ENCODE assay signal across 8 mouse cellular contexts in the genomic region with DNA sequence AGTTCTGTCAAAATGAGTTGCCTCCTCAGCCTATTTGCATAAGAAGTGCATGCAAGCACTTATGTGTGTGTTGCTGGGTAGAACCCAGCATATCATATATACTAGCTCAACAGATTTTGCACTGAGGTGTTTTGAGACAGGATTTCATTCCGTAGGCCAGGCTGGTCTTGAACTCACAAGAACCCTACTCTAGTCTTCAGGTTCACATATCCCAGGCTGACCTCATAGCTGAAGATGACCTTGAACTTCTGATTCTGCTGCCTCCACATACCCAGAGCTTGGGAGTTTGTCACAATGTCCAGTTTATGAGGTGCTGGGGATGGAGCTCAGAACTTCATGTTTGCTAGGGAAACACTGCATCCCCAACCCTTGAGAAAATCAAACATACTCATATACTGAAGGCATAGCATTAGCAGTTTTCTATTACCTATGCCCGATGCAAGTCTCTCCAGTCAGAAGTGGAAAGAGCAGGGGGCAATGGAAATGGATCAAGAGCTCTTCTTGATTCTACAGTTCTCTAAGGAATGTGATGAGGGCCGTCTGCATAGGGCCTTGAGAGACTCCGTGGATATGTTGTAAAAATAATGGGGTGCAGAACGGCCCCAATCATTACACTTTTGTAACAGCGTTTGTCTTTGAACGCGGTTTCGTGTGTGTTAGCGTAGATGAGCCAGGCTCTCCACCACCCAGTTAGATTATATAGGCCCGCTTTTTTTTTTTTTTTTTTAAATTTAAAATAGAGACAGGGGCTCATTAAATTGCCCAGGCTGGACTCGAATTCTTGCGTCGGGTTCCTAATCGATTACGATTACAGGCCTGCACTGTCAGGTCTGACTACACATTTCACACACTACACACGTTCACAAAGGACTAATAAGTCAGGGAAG. TPM values are rescaled to one million over a fixed set of nuclear protein-coding genes. Genes with fewer than 3 reads are reported as not detected.
DNase-seq lines count a peak whose midpoint lies in the region; ATAC-seq lines count a peak whose summit lies in the region.

No protein-coding gene starts in this region.

- no peak for DNase-seq in neural tube, embryonic 11.5 days (ENCODE audit: low spot score)
- no peak for DNase-seq in neural tube, embryonic 10.5 days (ENCODE audit: extremely low spot score, low spot score)
- peak; percentile 52 for DNase-seq in limb, embryonic 10.5 days (ENCODE audit: low spot score)
- no peak for DNase-seq in left cerebral cortex, adult 9 months (ENCODE audit: low spot score in 2 of 2)
- DNase-seq in gastrocnemius, adult 8-10 months (ENCODE audit: low spot score in 2 of 2): no peak

- H3K27me3 ChIP-seq in neural tube, embryonic 11.5 days (ENCODE audit: control insufficient read depth, insufficient read depth, low read length): no peaks in the 10 kb centered on the region
- H3K27me3 ChIP-seq in embryonic facial prominence, embryonic 13.5 days: no peaks in the 10 kb centered on the region
- H3K27me3 ChIP-seq in limb, embryonic 10.5 days (ENCODE audit: low read depth, poor library complexity, severe bottlenecking): no peaks in the 10 kb centered on the region
- H3K27me3 ChIP-seq in stomach, embryonic 15.5 days (replicated peaks): no peaks in the 10 kb centered on the region

- H3K4me3 ChIP-seq in neural tube, embryonic 11.5 days (ENCODE audit: low read depth, low read length): peak overlapping the region; percentile 84
- peak overlapping the region; percentile 83 for H3K4me3 ChIP-seq in embryonic facial prominence, embryonic 13.5 days
- H3K4me3 ChIP-seq in limb, embryonic 10.5 days: peak overlapping the region; percentile 79
- H3K4me3 ChIP-seq in stomach, embryonic 15.5 days (replicated peaks): peak overlapping the region; percentile 83

- 11% methylated on average over 17 of the region's 17 CpGs for WGBS in neural tube, embryonic 11.5 days
- 11% methylated on average over 17 of the region's 17 CpGs for WGBS in embryonic facial prominence, embryonic 13.5 days
- WGBS in limb, embryonic 10.5 days: 13% methylated on average over 17 of the region's 17 CpGs
- 11% methylated on average over 17 of the region's 17 CpGs for whole genome bisulfite sequencing in stomach, embryonic 15.5 days

- H3K9ac ChIP-seq in neural tube, embryonic 11.5 days (ENCODE audit: low read length): peak overlapping the region; percentile 96
- peak overlapping the region; percentile 98 for H3K9ac ChIP-seq in embryonic facial prominence, embryonic 13.5 days
- peak overlapping the region; percentile 35; the same call in 1 of the 2 replicates for H3K9ac ChIP-seq in stomach, embryonic 15.5 days

- H3K4me2 ChIP-seq in neural tube, embryonic 11.5 days (ENCODE audit: low read depth): peak overlapping the region; percentile 38
- H3K4me2 ChIP-seq in embryonic facial prominence, embryonic 13.5 days: peak overlapping the region; percentile 67
- H3K4me2 ChIP-seq in stomach, embryonic 15.5 days: peak overlapping the region; percentile 49

- H3K4me1 ChIP-seq in neural tube, embryonic 11.5 days (ENCODE audit: control insufficient read depth, insufficient read depth, low read length): peaks cover 22% of the 10 kb centered on the region
- peaks cover 32% of the 10 kb centered on the region for H3K4me1 ChIP-seq in embryonic facial prominence, embryonic 13.5 days
- H3K4me1 ChIP-seq in limb, embryonic 10.5 days: peaks cover 38% of the 10 kb centered on the region
- peaks cover 14% of the 10 kb centered on the region; the same call in 1 of the 2 replicates for H3K4me1 ChIP-seq in stomach, embryonic 15.5 days

- H3K36me3 ChIP-seq in neural tube, embryonic 11.5 days (ENCODE audit: control insufficient read depth, insufficient read depth, low read length): peaks cover 11% of the 10 kb centered on the region
- peaks cover 34% of the 10 kb centered on the region for H3K36me3 ChIP-seq in embryonic facial prominence, embryonic 13.5 days
- peaks cover 39% of the 10 kb centered on the region for H3K36me3 ChIP-seq in limb, embryonic 10.5 days
- H3K36me3 ChIP-seq in stomach, embryonic 15.5 days: peaks cover 21% of the 10 kb centered on the region

- peak overlapping the region; percentile 81 for H3K27ac ChIP-seq in neural tube, embryonic 11.5 days (ENCODE audit: low read depth, low read length)
- peak overlapping the region; percentile 96 for H3K27ac ChIP-seq in embryonic facial prominence, embryonic 13.5 days
- H3K27ac ChIP-seq in limb, embryonic 10.5 days: peak overlapping the region; percentile 97
- H3K27ac ChIP-seq in stomach, embryonic 15.5 days: peak overlapping the region; percentile 84

- H3K9me3 ChIP-seq in neural tube, embryonic 11.5 days (ENCODE audit: control insufficient read depth, low read length): no peaks in the 10 kb centered on the region
- H3K9me3 ChIP-seq in embryonic facial prominence, embryonic 13.5 days: no peaks in the 10 kb centered on the region
- no peaks in the 10 kb centered on the region for H3K9me3 ChIP-seq in limb, embryonic 10.5 days (replicated peaks)
- H3K9me3 ChIP-seq in stomach, embryonic 15.5 days: no peaks in the 10 kb centered on the region

- ATAC-seq in neural tube, embryonic 11.5 days (ENCODE audit: insufficient read depth, low FRiP score, low TSS enrichment): no peak; the same call in none of the 2 replicates
- ATAC-seq in embryonic facial prominence, embryonic 13.5 days (ENCODE audit: insufficient number of reproducible peaks, insufficient read depth, low FRiP score, low TSS enrichment, low read depth): no peak
- no peak for ATAC-seq in stomach, embryonic 15.5 days (ENCODE audit: insufficient read depth, low FRiP score, low read depth)
- ATAC-seq in monocyte, adult 5-6 weeks (replicated peaks; ENCODE audit: insufficient number of reproducible peaks, low FRiP score, low TSS enrichment, poor library complexity, severe bottlenecking): no peak

RNA-seq across cellular contexts. Expression of a gene that starts 27.7 kb away (rescaled TPM):
- 10.0 and 11.7 TPM in 2 replicates for polyA plus RNA-seq in neural tube, embryonic 11.5 days (2014; fragmentation: Nextera tagmentation; extraction: Ambion mirVana)
- polyA plus RNA-seq in embryonic facial prominence, embryonic 13.5 days (2015; fragmentation: Nextera tagmentation; extraction: Ambion mirVana): 3.0 and 3.5 TPM in 2 replicates
- 0.55 and 0.87 TPM in 2 replicates for polyA plus RNA-seq in limb, embryonic 10.5 days (2016; fragmentation: Nextera tagmentation; extraction: Ambion mirVana)
- 13.4 and 14.6 TPM in 2 replicates for polyA plus RNA-seq in stomach, embryonic 15.5 days (2015; fragmentation: Nextera tagmentation; extraction: Ambion mirVana)
- 1 to 10 TPM in 2 of 4 experiments, under 1 TPM in 2; 0.46 to 1.3 (median 0.95) TPM for total RNA-seq in gastrocnemius, adult 8-10 months (2022)
- 33.3 to 61.4 TPM (median 38.2 TPM) in 3 replicates for total RNA-seq in monocyte, adult 5-6 weeks (2017)

RNA-seq across cellular contexts. Expression of a gene that starts 46.3 kb away (rescaled TPM):
- 12.3 and 13.6 TPM in 2 replicates for polyA plus RNA-seq in neural tube, embryonic 11.5 days (2014; fragmentation: Nextera tagmentation; extraction: Ambion mirVana)
- 14.0 and 18.4 TPM in 2 replicates for polyA plus RNA-seq in embryonic facial prominence, embryonic 13.5 days (2015; fragmentation: Nextera tagmentation; extraction: Ambion mirVana)
- polyA plus RNA-seq in limb, embryonic 10.5 days (2016; fragmentation: Nextera tagmentation; extraction: Ambion mirVana): 15.7 and 17.3 TPM in 2 replicates
- 10.0 and 10.5 TPM in 2 replicates for polyA plus RNA-seq in stomach, embryonic 15.5 days (2015; fragmentation: Nextera tagmentation; extraction: Ambion mirVana)
- total RNA-seq in gastrocnemius, adult 8-10 months (2022): 1 to 10 TPM; 2.7 to 4.6 (median 3.0) TPM
- 1.3 to 6.4 TPM (median 4.1 TPM) in 3 replicates for total RNA-seq in monocyte, adult 5-6 weeks (2017)

RNA-seq across cellular contexts. Expression of a gene that starts 46.5 kb away (rescaled TPM):
- 39.5 and 47.0 TPM in 2 replicates for polyA plus RNA-seq in neural tube, embryonic 11.5 days (2014; fragmentation: Nextera tagmentation; extraction: Ambion mirVana)
- polyA plus RNA-seq in embryonic facial prominence, embryonic 13.5 days (2015; fragmentation: Nextera tagmentation; extraction: Ambion mirVana): 60.4 and 64.0 TPM in 2 replicates
- 45.5 and 52.5 TPM in 2 replicates for polyA plus RNA-seq in limb, embryonic 10.5 days (2016; fragmentation: Nextera tagmentation; extraction: Ambion mirVana)
- polyA plus RNA-seq in stomach, embryonic 15.5 days (2015; fragmentation: Nextera tagmentation; extraction: Ambion mirVana): 47.0 and 50.6 TPM in 2 replicates
- total RNA-seq in gastrocnemius, adult 8-10 months (2022): 1 to 10 TPM; 5.3 to 7.2 (median 6.5) TPM
- total RNA-seq in monocyte, adult 5-6 weeks (2017): 11.6 to 45.4 TPM (median 31.4 TPM) in 3 replicates

RNA-seq across cellular contexts. Expression of a gene that starts 51.0 kb away (rescaled TPM):
- polyA plus RNA-seq in neural tube, embryonic 11.5 days (2014; fragmentation: Nextera tagmentation; extraction: Ambion mirVana): 3,903 and 3,916 TPM in 2 replicates
- 3,261 and 3,547 TPM in 2 replicates for polyA plus RNA-seq in embryonic facial prominence, embryonic 13.5 days (2015; fragmentation: Nextera tagmentation; extraction: Ambion mirVana)
- polyA plus RNA-seq in limb, embryonic 10.5 days (2016; fragmentation: Nextera tagmentation; extraction: Ambion mirVana): 3,627 and 3,653 TPM in 2 replicates
- polyA plus RNA-seq in stomach, embryonic 15.5 days (2015; fragmentation: Nextera tagmentation; extraction: Ambion mirVana): 2,363 and 2,756 TPM in 2 replicates
- total RNA-seq in gastrocnemius, adult 8-10 months (2022): 100 to 1,000 TPM; 864 to 966 (median 933) TPM
- total RNA-seq in monocyte, adult 5-6 weeks (2017): 1,289 to 1,782 TPM (median 1,376 TPM) in 3 replicates

Comparison
In these comparisons a context has a peak if more than half of its experiments do, and no peak if none do; other contexts are left out.
1. H3K9ac ChIP-seq: peak in every context shown above with its lines; median percentile 98 in embryonic facial prominence, embryonic 13.5 days; 96 in neural tube, embryonic 11.5 days; 35 in stomach, embryonic 15.5 days.